Mouse (Mus musculus) heart, adult 2 months (tissue): ENCODE measurements around the gene Psmd9. TPM values are rescaled to one million over a fixed set of nuclear protein-coding genes. Genes with fewer than 3 reads are reported as not detected.

ENCODE experiments used
- DNase-seq, 2 experiments: peaks; one replicate each; pipeline ENCODE4 v3.0.0; 2021
- H3K27ac ChIP-seq: fragments of 200-600 bp; 2 replicates; pipeline ENCODE4 v1.8.1; 2022
- H3K27me3 ChIP-seq: fragments of 200-500 bp; 2 replicates; pipeline ENCODE4 v1.6.1; 2012; ENCODE audit warnings: mild to moderate bottlenecking, low read length, inconsistent platforms, mixed read lengths; ENCODE audit not compliant: control insufficient read depth, insufficient read depth
- H3K36me3 ChIP-seq: fragments of 200-500 bp; 2 replicates; pipeline ENCODE4 v1.6.1; 2012; ENCODE audit warnings: low read length, inconsistent platforms; ENCODE audit not compliant: control insufficient read depth, insufficient read depth
- H3K4me1 ChIP-seq: fragments of 200-500 bp; 2 replicates; pipeline ENCODE4 v1.6.1; 2011; ENCODE audit warnings: low read length; ENCODE audit not compliant: control insufficient read depth, insufficient read depth
- H3K4me3 ChIP-seq: fragments of 200-600 bp; 2 replicates; pipeline ENCODE4 v1.8.1; 2022
- H3K79me2 ChIP-seq: fragments of 200-500 bp; replicated peaks from 2 replicates; pipeline ENCODE4 v1.6.1; 2012; ENCODE audit warnings: mild to moderate bottlenecking, inconsistent platforms, low read length, moderate library complexity, mixed read lengths; ENCODE audit not compliant: control insufficient read depth, insufficient read depth
- H3K9ac ChIP-seq: fragments of 200-500 bp; 2 replicates; pipeline ENCODE4 v1.6.1; 2012; ENCODE audit warnings: low read depth, mild to moderate bottlenecking, control low read depth, inconsistent platforms, low read length, mixed read lengths
- CTCF ChIP-seq: fragments of 200-600 bp; IDR thresholded peaks from 2 replicates; pipeline ENCODE4 v1.8.1; 2022; ENCODE audit warnings: antibody characterized with exemption, mild to moderate bottlenecking, moderate library complexity
- EP300 ChIP-seq: fragments of 200-500 bp; IDR thresholded peaks from 2 replicates; pipeline ENCODE4 v1.6.1; 2011; ENCODE audit warnings: low read depth, low read length, control low read depth; ENCODE audit not compliant: insufficient read depth
- POLR2A ChIP-seq: fragments of 200-500 bp; IDR thresholded peaks from 2 replicates; pipeline ENCODE4 v1.6.1; 2011; ENCODE audit warnings: mild to moderate bottlenecking, low read depth, low read length, control low read depth; ENCODE audit not compliant: insufficient read depth
- WGBS: fragments of 180-500 bp; shearing (Covaris S2); methylation state at CpG from one replicate; pipeline ENCODE4 v1.1.7; 2018; 5-methylcytosine and 5-hydroxymethylcytosine counted together
- intact Hi-C: fragments of 180-260 bp; cut with DNase I; formaldehyde crosslinking; loops from one replicate; pipeline ENCODE4 v1.15.1; 2025
- polyA plus RNA-seq: library from polyadenylated mRNA; depleted of rRNA; stranded (reverse); fragments of >200 nt; gene quantifications from 2 replicates; pipeline ENCODE4 v1.2.3, GENCODE M21; 2012
- total RNA-seq, 2 experiments: library from RNA; stranded (reverse); gene quantifications; 2 replicates each; pipeline ENCODE4 v1.2.3; 2021

Psmd9 gene
- total and polyA plus RNA-seq, 3 experiments = 13.3 to 16.4 (median 14.8) TPM

DNA sequence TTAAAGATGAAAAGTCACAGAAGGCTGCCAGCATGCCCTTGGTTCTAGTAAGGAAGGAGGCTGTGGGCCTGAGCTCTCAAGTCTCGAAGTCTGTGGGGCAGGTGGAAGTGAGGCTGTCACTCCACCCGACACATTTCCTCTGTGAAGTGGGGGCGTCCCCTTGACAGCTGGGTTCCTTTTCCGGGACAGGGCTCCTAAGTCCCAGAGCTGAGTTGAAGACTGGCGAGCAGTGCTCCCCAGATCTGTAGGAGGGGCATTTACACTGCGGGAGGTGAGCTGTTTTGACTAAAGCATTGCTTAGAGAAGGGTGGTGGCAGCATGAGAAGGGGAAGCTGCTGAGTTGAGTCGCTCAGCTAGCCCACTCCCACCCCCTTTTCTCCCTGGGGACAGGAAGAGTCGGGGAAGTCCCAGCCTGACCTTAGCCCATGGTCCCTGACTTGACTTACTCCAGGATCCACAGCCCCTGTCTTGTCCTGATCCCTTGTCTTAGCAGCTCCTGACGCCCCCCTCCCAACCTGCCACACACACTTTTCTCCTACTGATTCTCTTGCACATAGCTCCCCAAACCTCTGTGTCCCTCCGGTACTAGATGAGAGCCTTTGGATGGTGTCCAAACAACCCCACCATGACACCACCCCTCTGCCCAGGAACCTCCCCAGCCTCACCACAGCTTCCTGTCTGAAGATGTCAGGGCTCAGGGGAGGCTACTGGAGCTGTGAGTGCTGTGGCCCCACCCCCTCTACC is 40.6 kb upstream of the Psmd9 start:
- TF ChIP-seq POLR2A (0 out of 2 replicates have a peak, but pooled peaks have one; percentile 3), CTCF (no peak)
- intact Hi-C loops = no loop called here
- 40% methylated on average over 10 of the region's 10 CpGs for WGBS

DNA sequence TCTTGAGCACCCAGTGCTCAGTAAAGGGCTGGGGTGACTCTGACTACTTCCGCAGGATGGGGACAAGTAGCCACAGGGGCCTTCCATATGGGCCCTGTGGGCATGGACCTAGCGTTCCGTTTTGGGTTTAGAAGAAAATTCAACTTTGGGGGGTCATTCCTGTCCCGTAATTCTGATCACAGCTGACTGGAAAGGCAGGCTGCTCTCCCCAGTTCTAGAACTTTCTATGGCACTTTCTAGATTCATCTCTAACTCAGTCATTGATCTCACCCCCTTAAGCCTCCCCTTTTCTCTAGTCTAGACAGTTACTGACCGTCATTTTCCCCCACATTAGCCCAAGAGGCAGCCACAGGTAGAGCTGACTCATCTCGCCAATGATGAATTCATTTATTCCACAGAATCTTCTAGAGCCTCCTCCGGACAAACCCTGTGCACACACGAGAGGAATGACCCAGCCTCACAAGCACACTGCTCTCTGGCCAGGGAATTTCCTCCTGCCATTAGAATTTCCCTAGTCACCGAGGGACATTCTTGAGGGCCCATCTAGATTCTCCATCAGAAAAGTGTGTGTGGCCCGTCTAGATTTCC is 39.9 kb upstream of the Psmd9 start:
- intact Hi-C loops = no loop called here
- WGBS = 69% methylated on average over 10 of the region's 10 CpGs
- Histone ChIP-seq H3K27ac (no peak overlapping the region; the same call in 1 of the 2 replicates), H3K27me3 (no peaks in the 10 kb centered on the region), H3K9ac (no peak overlapping the region), H3K79me2 (no peaks in the 10 kb centered on the region), H3K4me3 (no peak overlapping the region), H3K4me1 (peaks cover 10% of the 10 kb centered on the region), H3K36me3 (peaks cover 11% of the 10 kb centered on the region)
- TF ChIP-seq POLR2A = no peak
- TF ChIP-seq EP300 = no peak
- no peak for TF ChIP-seq CTCF
- DNase-seq = no peak

More for the DNA sequence above, 40.6 kb upstream of the Psmd9 start:
- Histone ChIP-seq H3K36me3 (peaks cover 4% of the 10 kb centered on the region; the same call in 1 of the 2 replicates), H3K79me2 (no peaks in the 10 kb centered on the region), H3K9ac (0 out of 2 replicates have a peak overlapping the region, but pooled peaks have one; percentile 3), H3K4me1 (peaks cover 9% of the 10 kb centered on the region), H3K27ac (peak overlapping the region; percentile 40), H3K4me3 (no peak overlapping the region), H3K27me3 (no peaks in the 10 kb centered on the region)
- peak; percentile 39 to 76 for DNase-seq

DNA sequence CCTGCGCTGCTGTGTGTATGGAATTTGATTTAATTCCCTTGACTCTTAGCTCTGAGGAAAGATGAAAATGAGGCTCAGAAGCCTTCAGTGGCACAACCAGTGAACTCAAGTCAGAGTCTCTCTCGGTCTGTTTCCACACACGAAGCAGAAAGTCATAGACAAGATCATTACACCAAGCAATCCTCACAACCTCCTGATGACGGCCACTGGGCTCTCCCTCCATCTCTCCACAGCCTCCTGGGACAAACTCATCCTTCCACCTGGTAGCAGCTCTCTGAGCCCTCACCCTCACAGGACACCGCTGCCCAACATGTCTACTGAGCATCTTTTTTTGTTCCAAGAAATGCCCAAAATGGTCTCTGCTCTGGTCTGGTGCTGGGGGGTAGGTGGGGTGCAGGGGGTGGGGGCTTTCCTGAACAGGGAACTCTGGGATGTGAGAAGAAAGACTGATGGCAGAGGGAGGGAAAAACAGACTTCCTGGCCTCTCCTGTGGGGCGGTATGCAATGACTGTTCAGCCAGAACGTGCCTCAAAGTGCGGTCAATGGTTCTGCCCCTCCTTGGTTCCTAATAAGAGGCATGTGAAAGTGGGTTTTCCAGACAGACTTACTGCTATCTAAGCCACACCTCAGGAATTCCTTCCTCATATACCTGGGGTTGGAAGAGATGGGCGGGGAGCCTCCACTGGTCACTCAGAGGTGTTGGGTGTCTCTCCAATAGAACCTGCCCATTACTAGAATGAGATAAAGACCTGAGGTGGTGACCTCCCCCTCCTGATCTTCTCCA is 39.0 kb upstream of the Psmd9 start:
- intact Hi-C loops = no loop called here
- Histone ChIP-seq H3K27ac (no peak overlapping the region), H3K36me3 (peaks cover 11% of the 10 kb centered on the region), H3K27me3 (no peaks in the 10 kb centered on the region), H3K4me1 (peaks cover 12% of the 10 kb centered on the region), H3K4me3 (no peak overlapping the region), H3K79me2 (no peaks in the 10 kb centered on the region), H3K9ac (no peak overlapping the region)
- no peak for DNase-seq
- TF ChIP-seq CTCF (no peak), POLR2A (no peak), EP300 (no peak)
- WGBS = 88% methylated on average over 9 of the region's 9 CpGs

DNA sequence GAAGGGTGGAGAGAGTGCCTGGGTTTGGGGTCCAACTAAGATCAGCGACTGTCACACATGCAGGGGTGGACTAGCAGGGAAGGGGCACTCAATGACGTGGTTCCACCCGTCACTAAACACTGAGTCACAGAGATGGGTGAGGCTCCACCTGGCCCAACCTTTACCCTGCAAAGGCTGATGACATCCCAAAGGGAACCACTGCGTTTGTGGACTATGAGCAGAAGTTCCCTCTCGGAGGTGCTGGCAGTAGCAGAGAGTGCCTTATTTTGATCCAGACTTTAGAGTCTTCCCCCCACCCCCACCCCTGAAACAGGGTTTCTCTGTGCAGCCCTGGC is 38.4 kb upstream of the Psmd9 start:
- Histone ChIP-seq H3K79me2 (no peaks in the 10 kb centered on the region), H3K4me3 (no peak overlapping the region), H3K4me1 (peaks cover 11% of the 10 kb centered on the region), H3K9ac (no peak overlapping the region), H3K27me3 (no peaks in the 10 kb centered on the region), H3K36me3 (peaks cover 11% of the 10 kb centered on the region), H3K27ac (no peak overlapping the region)
- TF ChIP-seq CTCF = no peak
- TF ChIP-seq EP300 = no peak
- no peak for TF ChIP-seq POLR2A
- intact Hi-C loops = no loop called here
- DNase-seq = no peak
- 95% methylated on average over 5 of the region's 5 CpGs for WGBS

DNA sequence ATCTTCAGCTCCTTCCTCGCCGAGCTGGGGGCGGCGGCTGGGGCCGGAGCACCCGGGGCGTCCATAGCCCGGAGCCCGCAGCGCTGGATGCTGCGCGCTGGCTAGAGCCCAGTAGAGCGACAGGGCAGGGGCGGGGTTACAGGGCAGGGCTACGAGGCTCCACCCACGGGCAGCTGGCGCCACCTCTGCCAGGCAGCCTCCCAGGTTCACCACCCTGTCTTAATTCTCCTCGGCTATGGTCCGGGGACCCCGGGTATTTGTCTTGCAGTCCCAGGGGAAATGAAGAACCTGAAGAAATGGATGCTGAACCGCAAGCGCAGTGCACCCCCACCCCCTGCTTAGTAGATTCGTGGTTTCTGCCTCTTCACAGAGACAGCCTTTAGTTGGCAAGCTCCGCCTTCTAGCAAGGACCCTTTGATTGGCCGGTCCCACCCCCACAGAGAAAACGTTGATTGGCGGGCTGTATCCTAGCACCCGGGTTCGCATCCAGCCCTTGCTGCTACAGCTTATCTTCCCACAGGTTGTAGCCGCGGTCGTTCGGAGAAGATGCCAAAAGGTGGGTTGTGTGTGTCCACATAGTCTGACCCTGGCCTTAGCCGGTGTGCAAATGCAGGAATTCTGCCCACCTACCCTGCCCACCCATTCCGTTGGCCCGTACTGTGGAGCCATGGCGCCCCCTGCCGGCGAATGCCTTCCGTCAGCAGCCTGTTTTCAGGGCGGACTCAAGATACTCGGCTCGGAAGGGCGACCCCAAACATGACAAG is 36.7 kb upstream of the Psmd9 start, which contains the start of gene Rhof:
Gene Rhof (minus strand): TSS at position 385 of the 764 bp plus-strand sequence.
- Histone ChIP-seq H3K4me3 (peak within 1 kb of the TSS; percentile 33), H3K79me2 (no peaks in the 10 kb centered on the region), H3K4me1 (peaks cover 18% of the 10 kb centered on the region), H3K27ac (peak within 1 kb of the TSS; percentile 100), H3K9ac (peak within 1 kb of the TSS; percentile 39), H3K27me3 (no peaks in the 10 kb centered on the region), H3K36me3 (peaks cover 15% of the 10 kb centered on the region)
- peak; percentile 88 to 91 for DNase-seq
- TF ChIP-seq POLR2A (no peak), EP300 (0 out of 2 replicates have a peak, but pooled peaks have one; percentile 48), CTCF (peak; percentile 80)
- WGBS = 3% methylated on average over 44 of the region's 44 CpGs
- intact Hi-C loops = loop anchor here (1.0 kb wide), 3 partner anchors 15 to 68 kb away; no protein-coding TSS in a partner anchor
